Mouse (Mus musculus): ENCODE measurements around the gene Ube2c.
A peak's percentile ranks its signal among the peaks of the same experiment; 100 is the strongest.

Gene Ube2c

GRCm38 (mm10) chr2:164777246-164778014 is 7.7 kb downstream of the Ube2c start:
- no peak for TF ChIP-seq GATA4 (IDR thresholded peaks at IDR 0.05; ENCODE audit: insufficient replicate concordance, low read length)

- no peak for TF ChIP-seq GATA4 (IDR thresholded peaks at IDR 0.05; ENCODE audit: insufficient replicate concordance, low read length)
Measured at GRCm38 (mm10) chr2:164778015-164778287, 8.3 kb downstream of the Ube2c start.

GRCm38 (mm10) chr2:164778809-164779208 is 9.1 kb downstream of the Ube2c start:
- no peak for TF ChIP-seq GATA4 (IDR thresholded peaks at IDR 0.05; ENCODE audit: insufficient replicate concordance, low read length)

GRCm38 (mm10) chr2:164779481-164780086 is 9.9 kb downstream of the Ube2c start, which contains the start of gene Tnnc2:
Gene Tnnc2 (minus strand): TSS chr2:164779967.
- TF ChIP-seq GATA4 (IDR thresholded peaks at IDR 0.05; ENCODE audit: insufficient replicate concordance, low read length), result no peak

GRCm38 (mm10) chr2:164781876-164782275 is 12.2 kb downstream of the Ube2c start:
- no peak for TF ChIP-seq GATA4 (IDR thresholded peaks at IDR 0.05; ENCODE audit: insufficient replicate concordance, low read length)

- TF ChIP-seq GATA4 (IDR thresholded peaks at IDR 0.05; ENCODE audit: insufficient replicate concordance, low read length), result no peak
Measured at GRCm38 (mm10) chr2:164783926-164784581, 14.4 kb downstream of the Ube2c start.

GRCm38 (mm10) chr2:164784869-164785420 is 15.2 kb downstream of the Ube2c start:
- no peak for TF ChIP-seq GATA4 (IDR thresholded peaks at IDR 0.05; ENCODE audit: insufficient replicate concordance, low read length)

- TF ChIP-seq GATA4 (IDR thresholded peaks at IDR 0.05; ENCODE audit: insufficient replicate concordance, low read length), result peak; percentile 21; the same call in 1 of the 2 replicates
Measured at GRCm38 (mm10) chr2:164785481-164786387, 16.0 kb downstream of the Ube2c start, which contains the start of gene Snx21. Gene Snx21 (plus strand): TSS chr2:164785823.

- no peak for TF ChIP-seq GATA4 (IDR thresholded peaks at IDR 0.05; ENCODE audit: insufficient replicate concordance, low read length)
Measured at GRCm38 (mm10) chr2:164786388-164786885, 16.7 kb downstream of the Ube2c start.

- TF ChIP-seq GATA4 (IDR thresholded peaks at IDR 0.05; ENCODE audit: insufficient replicate concordance, low read length), result no peak
Measured at GRCm38 (mm10) chr2:164787032-164787431, 17.3 kb downstream of the Ube2c start.

GRCm38 (mm10) chr2:164787779-164788178 is 18.1 kb downstream of the Ube2c start:
- TF ChIP-seq GATA4 (IDR thresholded peaks at IDR 0.05; ENCODE audit: insufficient replicate concordance, low read length), result no peak

GRCm38 (mm10) chr2:164788411-164788810 is 18.7 kb downstream of the Ube2c start:
- TF ChIP-seq GATA4 (IDR thresholded peaks at IDR 0.05; ENCODE audit: insufficient replicate concordance, low read length), result no peak

GRCm38 (mm10) chr2:164790451-164790850 is 20.8 kb downstream of the Ube2c start:
- TF ChIP-seq GATA4 (IDR thresholded peaks at IDR 0.05; ENCODE audit: insufficient replicate concordance, low read length), result no peak

- TF ChIP-seq GATA4 (IDR thresholded peaks at IDR 0.05; ENCODE audit: insufficient replicate concordance, low read length), result no peak
Measured at GRCm38 (mm10) chr2:164791841-164792261, 22.2 kb downstream of the Ube2c start.
